ENCODE assay signal across 22 mouse cellular contexts in genomic region chr12:105403742-105404141, GRCm38 (mm10). TPM values are rescaled to one million over a fixed set of nuclear protein-coding genes. Genes with fewer than 3 reads are reported as not detected.
DNase-seq lines count a peak whose midpoint lies in the region; ATAC-seq and TF ChIP-seq lines count a peak whose summit lies in the region.
"Had no signal": no experiment of that assay in that cellular context is flagged by ENCODE, and none has a peak within 500 bp of the region (broad histone marks: within the 10 kb centered on the region; RNA-seq: fewer than 3 reads in every experiment).

No protein-coding gene starts in this region.

- H3K9ac ChIP-seq in forebrain, postnatal 0 days = no peak overlapping the region
- no peak overlapping the region for H3K9ac ChIP-seq in forebrain, embryonic 14.5 days (ENCODE audit: low read length)
- H3K9ac ChIP-seq in neural tube, embryonic 15.5 days (replicated peaks) = no peak overlapping the region
- no peak overlapping the region for H3K9ac ChIP-seq in stomach, postnatal 0 days (ENCODE audit: low read length)
- H3K9ac ChIP-seq: embryonic facial prominence, embryonic 15.5 days; hindbrain, embryonic 12.5 days; intestine, embryonic 15.5 days; limb, embryonic 12.5 days; liver, postnatal 0 days had no signal

- no peak for TF ChIP-seq EP300 in stomach, postnatal 0 days (optimal IDR thresholded peaks at IDR 0.05)

- no peak overlapping the region for H3K4me3 ChIP-seq in forebrain, postnatal 0 days (ENCODE audit: low read depth, low read length)
- no peak overlapping the region for H3K4me3 ChIP-seq in forebrain, embryonic 14.5 days (ENCODE audit: low read depth, low read length)
- H3K4me3 ChIP-seq in left cerebral cortex, adult 2 months = no peak overlapping the region
- no peak overlapping the region for H3K4me3 ChIP-seq in neural tube, embryonic 15.5 days (replicated peaks)
- H3K4me3 ChIP-seq in stomach, postnatal 0 days (ENCODE audit: low read depth, low read length) = no peak overlapping the region
- H3K4me3 ChIP-seq: embryonic facial prominence, embryonic 15.5 days; gastrocnemius, adult 2 months; hindbrain, embryonic 12.5 days; intestine, embryonic 15.5 days; limb, embryonic 12.5 days had no signal

- no peaks in the 10 kb centered on the region for H3K36me3 ChIP-seq in forebrain, postnatal 0 days (ENCODE audit: insufficient read depth)
- H3K36me3 ChIP-seq in forebrain, embryonic 14.5 days (ENCODE audit: control insufficient read depth, insufficient read depth, low read length) = no peaks in the 10 kb centered on the region
- no peaks in the 10 kb centered on the region for H3K36me3 ChIP-seq in neural tube, embryonic 15.5 days
- no peaks in the 10 kb centered on the region for H3K36me3 ChIP-seq in stomach, postnatal 0 days (ENCODE audit: control insufficient read depth, insufficient read depth, low read length)
- H3K36me3 ChIP-seq: embryonic facial prominence, embryonic 15.5 days; hindbrain, embryonic 12.5 days; intestine, embryonic 15.5 days; limb, embryonic 12.5 days had no signal

- intact Hi-C loops in left cerebral cortex, adult 2 months (cut with DNase I) = no loop called here

- WGBS in forebrain, postnatal 0 days = 47% methylated on average over 5 of the region's 5 CpGs
- WGBS in forebrain, embryonic 14.5 days = 73% methylated on average over 5 of the region's 5 CpGs
- WGBS in neural tube, embryonic 15.5 days = 55% methylated on average over 5 of the region's 5 CpGs
- 79% methylated on average over 5 of the region's 5 CpGs for WGBS in stomach, postnatal 0 days

- peak; percentile 63 for DNase-seq in forebrain, postnatal 0 days
- no peak for DNase-seq in forebrain, embryonic 14.5 days (ENCODE audit: low spot score)
- no peak for DNase-seq in left cerebral cortex, adult 2 months (ENCODE audit: extremely low spot score in 1 of 2, low spot score in 2 of 2)
- no peak for DNase-seq in left cerebral cortex, adult 8-10 months (ENCODE audit: low spot score in 2 of 2)
- DNase-seq in neural tube, embryonic 10.5 days (ENCODE audit: extremely low spot score, low spot score) = no peak
- peak; percentile 65 for DNase-seq in telencephalon, adult 2 months (ENCODE audit: low read depth, low spot score)
- no peak for DNase-seq in stomach, postnatal 0 days (ENCODE audit: low spot score)
- DNase-seq: adrenal gland, postnatal 14 days; cerebellum, adult 11 months; cerebellum, adult 9-11 months; gastrocnemius, adult 2 months; kidney, adult 8-10 months; kidney, postnatal 10 days; liver, postnatal 0 days; lung, postnatal 10 days had no signal

- H3K4me1 ChIP-seq in forebrain, postnatal 0 days (ENCODE audit: insufficient read depth) = peaks cover 6% of the 10 kb centered on the region; the same call in 1 of the 2 replicates
- no peaks in the 10 kb centered on the region for H3K4me1 ChIP-seq in forebrain, embryonic 14.5 days (ENCODE audit: control insufficient read depth, insufficient read depth, low read length)
- H3K4me1 ChIP-seq in neural tube, embryonic 15.5 days = peaks cover 8% of the 10 kb centered on the region
- no peaks in the 10 kb centered on the region for H3K4me1 ChIP-seq in stomach, postnatal 0 days (replicated peaks; ENCODE audit: control insufficient read depth, insufficient read depth)
- H3K4me1 ChIP-seq: embryonic facial prominence, embryonic 15.5 days; intestine, embryonic 15.5 days had no signal

- peak; percentile 81 for ATAC-seq in forebrain, postnatal 0 days
- no peak for ATAC-seq in forebrain, embryonic 14.5 days
- no peak for ATAC-seq in neural tube, embryonic 15.5 days (ENCODE audit: low FRiP score)
- no peak for ATAC-seq in stomach, postnatal 0 days (ENCODE audit: low FRiP score, low TSS enrichment)
- ATAC-seq: intestine, embryonic 15.5 days; liver, postnatal 0 days had no signal

- peak overlapping the region; percentile 72 for H3K27ac ChIP-seq in forebrain, postnatal 0 days (ENCODE audit: low read depth, low read length)
- H3K27ac ChIP-seq in forebrain, embryonic 14.5 days (ENCODE audit: low read depth, low read length) = no peak overlapping the region
- H3K27ac ChIP-seq in left cerebral cortex, adult 2 months = peak overlapping the region; percentile 50; the same call in 1 of the 2 replicates
- H3K27ac ChIP-seq in neural tube, embryonic 15.5 days (replicated peaks) = 0 out of 2 replicates have a peak overlapping the region, but pooled peaks have one; percentile 51
- H3K27ac ChIP-seq in stomach, postnatal 0 days (replicated peaks) = no peak overlapping the region
- H3K27ac ChIP-seq: embryonic facial prominence, embryonic 15.5 days; gastrocnemius, adult 2 months; hindbrain, embryonic 12.5 days; intestine, embryonic 15.5 days; limb, embryonic 12.5 days had no signal

- TF ChIP-seq CTCF in forebrain, postnatal 0 days (IDR thresholded peaks at IDR 0.05; ENCODE audit: low read depth) = no peak
- no peak for TF ChIP-seq CTCF in left cerebral cortex, adult 2 months (IDR thresholded peaks at IDR 0.05)
- no peak for TF ChIP-seq CTCF in stomach, postnatal 0 days (IDR thresholded peaks at IDR 0.05; ENCODE audit: low read depth)

- H3K27me3 ChIP-seq in forebrain, postnatal 0 days (ENCODE audit: insufficient read depth, low read length) = no peaks in the 10 kb centered on the region
- H3K27me3 ChIP-seq in forebrain, embryonic 14.5 days (replicated peaks; ENCODE audit: control insufficient read depth, insufficient read depth, low read length) = no peaks in the 10 kb centered on the region
- no peaks in the 10 kb centered on the region for H3K27me3 ChIP-seq in neural tube, embryonic 15.5 days (replicated peaks)
- no peaks in the 10 kb centered on the region for H3K27me3 ChIP-seq in stomach, postnatal 0 days (ENCODE audit: control insufficient read depth, insufficient read depth, low read length)
- H3K27me3 ChIP-seq: embryonic facial prominence, embryonic 15.5 days; hindbrain, embryonic 12.5 days; intestine, embryonic 15.5 days; limb, embryonic 12.5 days had no signal

- no peak overlapping the region for H3K4me2 ChIP-seq in forebrain, postnatal 0 days (ENCODE audit: low read depth)
- H3K4me2 ChIP-seq in forebrain, embryonic 14.5 days (ENCODE audit: low read length) = no peak overlapping the region
- no peak overlapping the region for H3K4me2 ChIP-seq in neural tube, embryonic 15.5 days
- H3K4me2 ChIP-seq in stomach, postnatal 0 days (replicated peaks; ENCODE audit: low read depth) = no peak overlapping the region
- H3K4me2 ChIP-seq: embryonic facial prominence, embryonic 15.5 days; hindbrain, embryonic 12.5 days; intestine, embryonic 15.5 days; limb, embryonic 12.5 days; liver, embryonic 11.5 days had no signal

- no peaks in the 10 kb centered on the region for H3K9me3 ChIP-seq in forebrain, postnatal 0 days (ENCODE audit: low read length)
- no peaks in the 10 kb centered on the region; the same call in 1 of the 2 replicates for H3K9me3 ChIP-seq in forebrain, embryonic 14.5 days (replicated peaks; ENCODE audit: control insufficient read depth, low read length)
- H3K9me3 ChIP-seq in neural tube, embryonic 15.5 days (replicated peaks) = 0 out of 2 replicates have a peak, but pooled peaks cover 3% of the 10 kb centered on the region
- H3K9me3 ChIP-seq in stomach, postnatal 0 days (ENCODE audit: control insufficient read depth, low read length) = no peaks in the 10 kb centered on the region
- H3K9me3 ChIP-seq: embryonic facial prominence, embryonic 15.5 days; intestine, embryonic 15.5 days had no signal

RNA-seq across cellular contexts. Expression of gene D430019H16Rik, which starts 49.9 kb away (rescaled TPM):
- 192 and 208 TPM in 2 replicates for total RNA-seq in forebrain, postnatal 0 days (2014; rRNA removed)
- polyA plus RNA-seq in forebrain, postnatal 0 days (2015; fragmentation: Nextera tagmentation; extraction: Ambion mirVana) = 9.3 and 13.3 TPM in 2 replicates
- polyA plus RNA-seq in forebrain, embryonic 14.5 days (2014; fragmentation: Nextera tagmentation; extraction: Ambion mirVana) = 19.4 and 21.7 TPM in 2 replicates
- total RNA-seq in left cerebral cortex, adult 2 months (2021) = 10 to 100 TPM; 81.5 to 88.0 TPM
- 10 to 100 TPM; 76.3 to 85.8 (median 82.5) TPM for total RNA-seq in left cerebral cortex, adult 8-10 months (2022)
- 9.2 and 11.3 TPM in 2 replicates for polyA plus RNA-seq in neural tube, embryonic 15.5 days (2015; fragmentation: Nextera tagmentation; extraction: Ambion mirVana)
- 0.50 and 0.55 TPM in 2 replicates for polyA plus RNA-seq in stomach, postnatal 0 days (2015; fragmentation: Nextera tagmentation; extraction: Ambion mirVana)
- total RNA-seq: common myeloid progenitor, adult 5-6 weeks had no signal

Comparison
In these comparisons a context has a peak if more than half of its experiments do, and no peak if none do; other contexts are left out.
1. DNase-seq: peak in forebrain, postnatal 0 days (single experiment) and telencephalon, adult 2 months (single experiment); none in forebrain, embryonic 14.5 days (single experiment), left cerebral cortex, adult 2 months (0 of 2), left cerebral cortex, adult 8-10 months (0 of 2), neural tube, embryonic 10.5 days (single experiment) and stomach, postnatal 0 days (single experiment).
2. H3K27ac ChIP-seq: peak in forebrain, postnatal 0 days (single experiment), left cerebral cortex, adult 2 months (single experiment) and neural tube, embryonic 15.5 days (single experiment); none in forebrain, embryonic 14.5 days (single experiment) and stomach, postnatal 0 days (single experiment).